Mouse (Mus musculus) liver, embryonic 12.5 days (tissue): ENCODE data around the gene Zfp423. TPM values are rescaled to one million over a fixed set of nuclear protein-coding genes. Genes with fewer than 3 reads are reported as not detected.

Experiments used
- ATAC-seq: fragments of 200-750 bp; cut with Nextera tagmentation; 2 replicates; pipeline ENCODE4 v1.8.0; 2017; ENCODE audit warnings: moderate number of reproducible peaks, mild to moderate bottlenecking, moderate library complexity
- H3K27ac ChIP-seq: fragments of 300-500 bp; sonication (generic); 2 replicates; pipeline ENCODE4 v1.5.1; 2016; ENCODE audit warnings: mild to moderate bottlenecking
- H3K27me3 ChIP-seq: fragments of 300-500 bp; sonication (generic); replicated peaks from 2 replicates; pipeline ENCODE4 v1.6.1; 2016; ENCODE audit warnings: mild to moderate bottlenecking, moderate library complexity
- H3K36me3 ChIP-seq: fragments of 300-500 bp; sonication (generic); 2 replicates; pipeline ENCODE4 v1.6.1; 2016; ENCODE audit warnings: mild to moderate bottlenecking, moderate library complexity
- H3K4me1 ChIP-seq: fragments of 300-500 bp; sonication (generic); 2 replicates; pipeline ENCODE4 v1.6.1; 2016
- H3K4me2 ChIP-seq: fragments of 300-500 bp; sonication (generic); 2 replicates; pipeline ENCODE4 v1.6.1; 2016; ENCODE audit warnings: mild to moderate bottlenecking, moderate library complexity
- H3K4me3 ChIP-seq: fragments of 300-500 bp; sonication (generic); 2 replicates; pipeline ENCODE4 v1.5.1; 2016; ENCODE audit warnings: mild to moderate bottlenecking, moderate library complexity
- H3K9ac ChIP-seq: fragments of 300-500 bp; sonication (generic); 2 replicates; pipeline ENCODE4 v1.6.1; 2016; ENCODE audit warnings: mild to moderate bottlenecking, moderate library complexity
- H3K9me3 ChIP-seq: fragments of 300-500 bp; sonication (generic); replicated peaks from 2 replicates; pipeline ENCODE4 v1.6.1; 2016; ENCODE audit warnings: mild to moderate bottlenecking, moderate library complexity
- WGBS: fragments of 180-500 bp; shearing (Covaris S2); methylation state at CpG from one replicate; pipeline ENCODE4 v1.1.7; 2016; ENCODE audit not compliant: insufficient replicate concordance; 5-methylcytosine and 5-hydroxymethylcytosine counted together
- polyA plus RNA-seq: library from polyadenylated mRNA; unstranded; fragments of >200 nt; fragmentation: Nextera tagmentation; extraction: Ambion mirVana; gene quantifications from 2 replicates; pipeline ENCODE4 v1.2.1, GENCODE M21; 2016

Gene Zfp423
- polyA plus RNA-seq, 1 experiment from 2014 or later, result 2.5 TPM

GRCm38 (mm10) chr8:87962514-87963225 lies 3.3 kb upstream of the Zfp423 start:
- Histone ChIP-seq H3K27ac (no peak overlapping the region), H3K9ac (no peak overlapping the region), H3K36me3 (no peaks in the 10 kb centered on the region), H3K9me3 (no peaks in the 10 kb centered on the region), H3K27me3 (peaks cover 89% of the 10 kb centered on the region), H3K4me3 (peak overlapping the region; percentile 59; the same call in 1 of the 2 replicates), H3K4me1 (peaks cover 18% of the 10 kb centered on the region), H3K4me2 (peak overlapping the region; percentile 75)
- 3% methylated on average over 24 of the region's 26 CpGs for WGBS
- ATAC-seq, result no peak

DNA sequence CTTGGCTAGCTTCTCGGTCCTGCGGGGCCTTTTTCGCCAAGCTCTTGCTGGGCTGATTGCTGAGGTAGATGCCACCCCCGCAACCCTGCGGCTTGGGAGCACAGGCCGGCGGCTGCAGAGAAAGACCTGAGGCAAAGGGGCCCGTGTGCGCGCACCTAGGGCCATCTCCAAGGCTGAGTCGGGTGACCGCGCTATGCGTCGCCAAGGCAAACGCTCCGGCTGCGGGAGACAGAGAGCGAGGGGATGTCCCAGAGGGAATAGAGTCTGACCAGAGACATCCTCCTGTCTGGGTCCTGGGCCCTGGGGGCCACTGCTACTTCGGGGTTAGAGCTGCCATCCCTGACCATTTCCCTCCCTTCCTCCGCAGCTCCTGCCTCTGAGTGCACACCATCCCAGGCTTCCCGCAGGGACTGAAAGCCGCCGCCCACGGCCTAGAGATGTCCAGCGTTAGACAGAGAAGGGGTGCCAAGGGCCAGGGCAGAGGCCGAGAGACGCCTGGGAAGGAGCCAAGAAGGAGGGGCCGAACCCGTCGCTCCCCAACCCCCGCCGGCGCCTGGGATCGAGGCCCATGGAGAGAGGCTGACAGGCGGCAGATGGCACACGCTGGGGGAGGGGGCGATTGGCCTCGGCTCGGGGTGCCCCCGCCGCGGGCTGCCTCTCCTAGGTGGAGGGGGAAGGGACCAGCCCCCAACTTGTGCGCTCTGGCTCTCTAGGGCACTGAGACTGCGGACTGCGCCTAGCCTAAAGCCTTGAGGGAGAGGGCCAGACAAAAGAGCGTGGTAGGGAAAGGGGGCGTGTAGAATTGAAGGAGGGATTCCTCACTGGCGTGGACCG lies 2.5 kb upstream of the Zfp423 start:
- Histone ChIP-seq H3K9ac (no peak overlapping the region), H3K36me3 (no peaks in the 10 kb centered on the region), H3K4me2 (peak overlapping the region; percentile 75), H3K27ac (no peak overlapping the region), H3K27me3 (peaks cover 93% of the 10 kb centered on the region), H3K4me3 (peak overlapping the region; percentile 59; the same call in 1 of the 2 replicates), H3K4me1 (peaks cover 18% of the 10 kb centered on the region), H3K9me3 (no peaks in the 10 kb centered on the region)
- no peak for ATAC-seq
- 2% methylated on average over 50 of the region's 50 CpGs for WGBS

DNA sequence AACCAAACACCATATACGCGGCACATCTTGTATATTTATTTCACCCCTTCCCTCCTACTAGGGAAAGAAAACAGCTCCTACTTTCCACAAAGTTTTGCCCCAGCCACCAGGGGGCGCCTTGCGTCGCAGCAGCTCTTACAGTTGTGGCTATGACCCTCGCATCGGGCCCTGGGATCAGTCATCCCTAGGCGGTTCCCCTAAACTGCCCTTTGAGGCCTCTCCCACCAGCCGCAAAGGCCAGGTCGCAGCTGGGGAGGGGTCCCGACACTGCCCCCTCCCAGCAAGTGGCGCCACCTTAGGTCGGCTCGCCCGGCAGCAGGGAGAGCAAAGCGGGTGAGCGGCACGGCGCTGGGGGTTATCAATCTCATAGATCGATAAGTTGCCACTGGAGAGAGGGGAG lies 1.7 kb upstream of the Zfp423 start:
- peaks cover 98% of the 10 kb centered on the region for H3K27me3 ChIP-seq
- 4% methylated on average over 19 of the region's 20 CpGs for WGBS
- no peak for ATAC-seq
- H3K4me1 ChIP-seq, result peaks cover 18% of the 10 kb centered on the region
- peak overlapping the region; percentile 59 for H3K4me3 ChIP-seq
- H3K9ac ChIP-seq, result no peak overlapping the region
- H3K27ac ChIP-seq, result no peak overlapping the region
- H3K9me3 ChIP-seq, result no peaks in the 10 kb centered on the region
- H3K4me2 ChIP-seq, result peak overlapping the region; percentile 75
- H3K36me3 ChIP-seq, result no peaks in the 10 kb centered on the region

DNA sequence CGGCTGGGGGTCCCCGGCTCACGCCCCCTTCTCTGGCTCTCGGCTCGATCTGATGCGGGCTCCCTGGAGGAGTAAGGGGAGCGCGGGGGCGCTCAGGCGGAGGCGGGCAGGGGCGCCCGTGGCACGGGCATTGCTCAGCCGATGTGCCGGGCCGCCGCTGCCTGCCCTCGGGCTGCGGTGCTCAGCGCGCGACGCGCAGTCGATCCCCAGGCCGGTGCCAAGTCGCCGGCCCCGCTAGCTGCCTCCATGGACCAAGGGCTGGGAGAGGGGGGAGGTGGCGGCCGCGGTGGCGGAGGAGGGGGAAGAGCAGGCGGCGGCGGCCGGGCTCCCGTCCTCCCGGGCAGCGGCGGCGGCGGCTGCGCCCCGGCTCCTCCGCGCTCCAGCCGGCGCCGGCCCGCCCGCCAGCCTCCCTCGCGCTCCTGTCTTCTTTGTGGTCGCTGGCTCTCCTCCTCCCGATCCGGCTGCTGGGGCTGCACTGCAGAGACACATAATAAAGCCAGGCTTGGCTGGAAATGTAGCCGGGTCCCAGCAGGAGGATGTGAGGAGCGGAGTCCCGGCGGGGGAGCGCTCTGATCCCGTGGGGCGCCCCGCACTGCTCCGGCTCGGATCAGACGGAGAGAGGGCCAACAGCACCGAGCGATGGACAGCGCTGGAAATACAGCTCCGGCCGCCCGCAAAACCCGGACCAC lies 810 bp upstream of the Zfp423 start:
- Histone ChIP-seq H3K4me2 (peak overlapping the region; percentile 75), H3K36me3 (no peaks in the 10 kb centered on the region), H3K4me3 (peak overlapping the region; percentile 59), H3K9ac (peak overlapping the region; percentile 46; the same call in 1 of the 2 replicates), H3K27me3 (peaks cover 98% of the 10 kb centered on the region), H3K9me3 (no peaks in the 10 kb centered on the region), H3K4me1 (peaks cover 18% of the 10 kb centered on the region), H3K27ac (peak overlapping the region; percentile 50)
- WGBS, result 1% methylated on average over 50 of the region's 76 CpGs
- no peak for ATAC-seq

DNA sequence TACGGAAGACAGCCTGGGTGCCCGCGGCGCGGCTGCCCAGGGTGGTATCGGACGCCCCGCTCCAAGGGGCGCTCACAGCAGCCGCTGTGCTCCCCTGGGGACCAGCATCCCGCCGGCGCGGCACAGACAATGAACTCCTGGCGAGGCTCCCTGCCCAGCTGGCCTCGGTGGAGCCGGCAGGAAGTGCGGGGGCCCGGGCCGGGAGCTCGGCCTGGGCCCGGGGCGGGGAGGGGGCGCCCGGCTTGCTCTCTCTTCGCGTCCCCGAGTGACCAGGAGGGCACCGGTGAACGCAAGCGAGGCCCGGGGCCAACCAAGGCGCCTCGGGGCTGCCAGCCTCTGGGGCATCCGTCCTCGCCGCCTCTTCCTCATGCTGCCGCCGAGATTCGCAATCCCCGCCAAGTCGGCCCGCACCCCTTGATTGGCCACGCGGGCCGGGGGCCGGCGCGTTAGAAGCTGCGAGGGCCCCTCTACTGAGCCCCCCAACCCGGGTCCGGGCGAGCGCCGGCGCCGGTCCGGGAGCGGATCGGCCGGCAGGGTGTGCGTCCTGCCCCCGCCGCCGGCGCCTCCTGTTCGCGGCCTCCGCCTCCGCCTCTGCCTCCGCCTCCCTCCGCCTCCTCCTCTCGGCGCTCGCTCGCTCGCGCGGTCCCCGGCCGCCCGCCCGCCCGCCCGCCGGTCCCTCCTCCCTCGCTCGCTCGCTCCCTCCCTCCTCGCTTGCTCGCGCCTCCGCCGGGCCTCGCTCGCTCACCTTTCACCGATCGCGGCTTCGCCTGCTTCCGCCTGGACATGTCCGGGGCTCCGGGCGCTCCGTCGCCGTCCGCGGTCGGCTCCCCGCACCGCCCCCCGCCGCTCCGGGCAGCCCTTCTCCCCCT lies 710 bp downstream of the Zfp423 start:
- WGBS, result 2% methylated on average over 81 of the region's 115 CpGs
- Histone ChIP-seq H3K27ac (peak overlapping the region; percentile 71), H3K27me3 (peaks cover 95% of the 10 kb centered on the region)

DNA sequence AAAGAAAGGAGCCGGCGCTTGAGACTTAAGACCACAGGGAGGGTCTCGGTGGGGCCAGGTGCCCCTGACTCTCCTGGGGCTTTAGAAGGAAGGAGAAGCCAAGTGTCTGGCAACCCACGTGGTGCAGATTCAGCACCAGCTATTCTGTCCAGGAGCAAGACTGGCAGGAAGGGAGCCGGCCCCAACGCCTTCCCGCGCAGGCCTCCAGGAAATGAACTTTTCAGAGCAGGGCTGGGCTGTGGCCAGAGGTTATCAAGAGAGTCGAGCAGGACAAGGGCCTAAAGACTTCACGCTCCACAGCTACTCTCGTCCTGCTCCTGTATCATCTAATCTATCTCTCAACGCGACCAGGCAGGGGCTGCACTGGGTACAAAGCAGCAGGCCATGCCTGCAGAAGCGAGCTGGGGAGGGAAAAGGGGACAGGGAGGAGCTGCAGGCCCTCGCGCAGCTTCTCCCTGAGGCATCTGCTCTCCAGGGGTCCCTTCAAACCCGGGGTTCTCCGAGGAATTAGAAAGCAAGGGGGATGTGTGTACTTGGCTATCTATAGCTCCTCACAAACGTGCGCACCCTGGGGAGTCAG lies 1.4 kb downstream of the Zfp423 start:
- H3K27me3 ChIP-seq, result peaks cover 91% of the 10 kb centered on the region
- H3K9me3 ChIP-seq, result no peaks in the 10 kb centered on the region
- H3K36me3 ChIP-seq, result no peaks in the 10 kb centered on the region
- WGBS, result 2% methylated on average over 20 of the region's 20 CpGs
- peak overlapping the region; percentile 59 for H3K4me3 ChIP-seq
- peak overlapping the region; percentile 71 for H3K27ac ChIP-seq
- H3K4me1 ChIP-seq, result peaks cover 18% of the 10 kb centered on the region
- peak overlapping the region; percentile 75 for H3K4me2 ChIP-seq
- H3K9ac ChIP-seq, result peak overlapping the region; percentile 61; the same call in 1 of the 2 replicates
- ATAC-seq, result peak; percentile 13; the same call in 1 of the 2 replicates

More for the DNA sequence above, 710 bp downstream of the Zfp423 start:
- peak overlapping the region; percentile 59 for H3K4me3 ChIP-seq
- H3K9ac ChIP-seq, result peak overlapping the region; percentile 61
- ATAC-seq, result peak; percentile 41; the same call in 1 of the 2 replicates
- no peaks in the 10 kb centered on the region for H3K9me3 ChIP-seq
- peaks cover 18% of the 10 kb centered on the region for H3K4me1 ChIP-seq
- no peaks in the 10 kb centered on the region for H3K36me3 ChIP-seq
- H3K4me2 ChIP-seq, result peak overlapping the region; percentile 75

DNA sequence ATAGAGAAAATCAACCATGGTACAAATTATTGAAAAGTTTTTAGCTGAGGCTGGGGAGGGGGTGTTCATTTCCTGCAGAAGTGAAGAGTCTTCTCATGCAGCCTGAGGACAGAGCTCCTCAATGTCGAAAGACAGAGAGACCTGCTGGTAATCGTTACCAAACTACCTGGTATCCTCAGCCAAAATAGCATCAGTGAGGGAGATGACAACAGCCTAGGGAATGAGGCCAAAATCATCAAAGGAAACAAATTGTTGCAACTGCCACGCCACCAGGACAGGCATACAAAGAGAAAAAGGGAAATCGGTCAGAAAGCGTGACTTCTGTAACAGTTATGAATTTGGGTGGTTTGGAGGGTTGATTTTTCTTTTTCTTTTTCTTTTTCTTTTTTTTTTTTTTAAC lies 3.4 kb downstream of the Zfp423 start:
- H3K27ac ChIP-seq, result no peak overlapping the region
- 0 out of 2 replicates have a peak, but pooled peaks cover 7% of the 10 kb centered on the region for H3K4me1 ChIP-seq
- no peak overlapping the region for H3K4me2 ChIP-seq
- no peak for ATAC-seq
- no peaks in the 10 kb centered on the region for H3K9me3 ChIP-seq
- WGBS, result 50% methylated on average over 5 of the region's 5 CpGs
- H3K9ac ChIP-seq, result no peak overlapping the region
- no peaks in the 10 kb centered on the region for H3K36me3 ChIP-seq
- H3K4me3 ChIP-seq, result no peak overlapping the region
- H3K27me3 ChIP-seq, result peaks cover 71% of the 10 kb centered on the region

DNA sequence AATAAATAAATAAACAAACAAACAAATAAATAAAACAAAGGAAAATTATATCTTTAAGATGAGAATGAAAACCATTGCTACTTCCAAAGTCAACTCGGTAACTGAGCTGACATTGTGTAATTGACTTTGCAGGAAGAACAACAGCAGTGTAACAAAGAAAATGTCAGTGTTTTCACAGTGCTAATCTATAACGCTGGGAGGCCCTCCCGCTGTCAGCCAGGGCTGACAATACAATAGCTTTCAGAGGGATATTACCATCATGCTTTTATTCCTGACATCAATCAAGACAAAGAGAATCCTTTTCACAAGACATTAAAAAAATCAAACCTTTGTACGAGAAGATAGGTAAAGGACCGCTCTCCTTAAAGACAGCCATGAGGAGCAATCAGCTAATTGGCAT lies 5.9 kb downstream of the Zfp423 start:
- H3K4me3 ChIP-seq, result no peak overlapping the region
- no peaks in the 10 kb centered on the region for H3K9me3 ChIP-seq
- no peak for ATAC-seq
- H3K27me3 ChIP-seq, result peaks cover 46% of the 10 kb centered on the region
- no peak overlapping the region for H3K27ac ChIP-seq
- H3K36me3 ChIP-seq, result no peaks in the 10 kb centered on the region
- H3K4me1 ChIP-seq, result 0 out of 2 replicates have a peak, but pooled peaks cover 5% of the 10 kb centered on the region
- no peak overlapping the region for H3K4me2 ChIP-seq
- WGBS, result 58% methylated on average over 5 of the region's 5 CpGs
- no peak overlapping the region for H3K9ac ChIP-seq

- no peak for ATAC-seq
- H3K27me3 ChIP-seq, result peaks cover 34% of the 10 kb centered on the region
- H3K36me3 ChIP-seq, result no peaks in the 10 kb centered on the region
- 62% methylated on average over 6 of the region's 6 CpGs for WGBS
- H3K4me1 ChIP-seq, result no peaks in the 10 kb centered on the region
- no peaks in the 10 kb centered on the region for H3K9me3 ChIP-seq
- no peak overlapping the region for H3K9ac ChIP-seq
- no peak overlapping the region for H3K4me3 ChIP-seq
- H3K4me2 ChIP-seq, result no peak overlapping the region
- H3K27ac ChIP-seq, result no peak overlapping the region
Measured at GRCm38 (mm10) chr8:87952298-87952697, 7.1 kb downstream of the Zfp423 start.

DNA sequence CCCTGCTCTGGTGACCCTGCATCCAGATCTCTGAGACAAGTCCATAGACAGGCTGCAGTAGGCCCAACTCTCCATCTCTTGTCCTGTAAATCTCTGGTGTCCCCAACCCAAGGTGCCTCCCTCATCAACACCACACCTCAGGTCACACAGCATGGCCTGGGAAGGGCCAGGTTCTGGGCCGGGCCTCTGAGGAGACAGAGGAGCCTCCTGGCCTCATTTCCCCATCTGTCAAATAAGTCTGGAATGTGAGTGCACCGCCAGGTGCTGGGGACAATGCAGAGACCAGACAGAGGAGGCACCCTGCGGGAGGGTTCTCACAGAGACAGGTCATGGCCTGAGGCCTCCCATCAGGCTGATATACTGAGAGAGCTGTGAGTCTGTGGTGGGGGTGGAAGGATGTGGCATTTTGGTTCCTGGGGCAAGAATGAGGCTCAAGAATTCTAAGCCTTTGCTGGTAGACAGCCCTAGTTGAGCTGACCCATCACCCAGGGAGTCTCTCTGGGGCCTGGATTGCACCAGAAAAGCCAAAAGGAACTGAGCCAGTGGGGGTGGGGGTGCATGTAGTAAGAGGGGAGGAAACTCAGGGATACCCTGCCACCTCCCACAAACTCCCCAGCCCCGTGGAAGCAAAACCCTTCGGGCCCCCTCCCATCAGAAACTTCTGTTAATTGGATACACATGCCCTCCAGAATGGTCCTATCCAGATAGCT lies 15.0 kb downstream of the Zfp423 start:
- Histone ChIP-seq H3K36me3 (no peaks in the 10 kb centered on the region), H3K27me3 (peaks cover 26% of the 10 kb centered on the region), H3K9me3 (no peaks in the 10 kb centered on the region), H3K4me1 (peaks cover 8% of the 10 kb centered on the region), H3K9ac (no peak overlapping the region), H3K4me2 (peak overlapping the region; percentile 69), H3K27ac (no peak overlapping the region), H3K4me3 (no peak overlapping the region)
- WGBS, result 53% methylated on average over 5 of the region's 5 CpGs
- no peak for ATAC-seq
